Mouse (Mus musculus) regulatory T cell (primary cell): ENCODE measurements around the gene Rfx3.

Source experiments
- in situ Hi-C: fragments of 300-600 bp; cut with MboI, MseI; formaldehyde crosslinking; loops from one replicate; pipeline ENCODE4 v1.15.1; 2025; ENCODE audit warnings: high pct_unique_total_duplicates

Rfx3 gene

DNA sequence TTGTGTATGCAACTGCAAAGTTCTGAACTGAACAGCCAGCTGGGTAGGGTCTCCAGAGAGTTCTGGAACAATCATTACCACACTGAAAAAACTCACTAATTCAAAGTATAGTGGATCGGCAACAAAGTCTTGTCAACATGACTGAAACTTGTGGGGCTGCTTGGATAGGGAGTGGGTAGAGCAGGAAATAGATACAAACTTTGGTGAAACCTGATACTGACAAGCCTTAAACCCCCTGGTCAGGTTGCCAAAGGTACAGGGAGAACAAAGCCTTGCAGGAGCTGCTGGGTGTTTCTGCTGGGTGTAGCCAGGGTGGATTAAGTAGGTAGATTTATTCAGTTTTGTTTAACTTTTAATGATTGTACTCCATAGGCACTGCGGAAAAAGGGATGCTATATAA lies 274.4 kb downstream of the Rfx3 start:
- in situ Hi-C loops: no loop called here

DNA sequence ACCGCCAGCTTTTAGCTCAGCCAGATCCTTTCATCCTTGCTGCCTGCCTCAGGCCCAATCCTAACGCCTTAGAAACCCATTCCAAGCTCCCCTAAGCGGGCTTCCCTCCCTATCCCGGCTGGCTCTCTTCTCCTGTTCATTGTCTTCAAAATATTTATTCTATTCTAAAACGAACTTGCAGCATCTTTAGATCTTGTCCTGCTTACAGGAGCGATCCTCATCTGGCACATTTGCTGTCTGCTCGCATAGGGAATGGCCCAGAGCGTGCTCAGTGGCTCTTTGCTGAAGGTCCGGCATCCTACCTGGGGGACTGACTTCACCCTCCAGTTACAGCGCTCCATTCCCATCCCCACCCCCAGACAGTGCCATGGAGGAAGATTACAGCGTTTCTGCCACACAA lies 292.0 kb downstream of the Rfx3 start:
- in situ Hi-C loops: no loop called here

DNA sequence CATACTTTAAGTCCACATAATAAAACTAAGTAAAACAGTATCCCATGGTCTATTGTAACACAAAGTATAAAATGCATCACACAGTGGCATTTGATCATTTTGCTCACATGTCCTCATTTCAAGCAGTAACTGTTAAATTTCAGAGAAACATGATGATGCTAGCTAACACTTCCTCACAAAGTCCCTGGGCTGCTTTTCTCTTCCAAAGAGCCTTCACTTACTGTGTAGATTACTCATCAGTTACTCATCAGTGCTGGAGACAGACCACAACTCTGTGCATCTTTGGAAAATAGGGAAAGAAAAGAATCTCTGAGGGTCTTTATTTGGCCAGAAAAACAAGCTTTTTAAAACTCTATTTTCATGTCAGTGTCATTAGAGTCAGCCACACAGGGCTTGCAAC lies 294.7 kb downstream of the Rfx3 start:
- in situ Hi-C loops: no loop called here
